Mouse (Mus musculus) MEL (cell line): ENCODE data around the gene Ppfibp2. TPM values are rescaled to one million over a fixed set of nuclear protein-coding genes. Genes with fewer than 3 reads are reported as not detected.

ENCODE experiments used
- DNase-seq: peaks from one replicate; pipeline ENCODE4 v3.0.0; 2011; ENCODE audit warnings: low read depth, low spot score
- H3K27ac ChIP-seq: 2 replicates; pipeline ENCODE4 v1.5.1; 2012; ENCODE audit warnings: low read depth, mild to moderate bottlenecking, control low read depth, low read length, moderate library complexity; ENCODE audit not compliant: control insufficient read depth
- H3K27me3 ChIP-seq, 2 experiments: fragments of 150-350 bp in 1 of 2; sonication (generic) in 1 of 2; 2 replicates each; pipeline ENCODE4 v1.6.1; 2012; ENCODE audit warnings: low read length in 2 of 2, mild to moderate bottlenecking in 2 of 2, improper control_type of control experiment in 1 of 2, moderate library complexity in 1 of 2; ENCODE audit not compliant: insufficient read depth in 2 of 2, control insufficient read depth in 1 of 2
- H3K36me3 ChIP-seq, 2 experiments: 2 replicates each; pipeline ENCODE4 v1.6.1; 2012 to 2014; ENCODE audit warnings: low read length in 2 of 2, improper control_type of control experiment in 1 of 2, inconsistent platforms in 1 of 2, mild to moderate bottlenecking in 1 of 2; ENCODE audit not compliant: insufficient read depth in 2 of 2, control insufficient read depth in 1 of 2
- H3K4me1 ChIP-seq, 2 experiments: fragments of 150-350 bp in 1 of 2; sonication (generic) in 1 of 2; 2 replicates each; pipeline ENCODE4 v1.6.1; 2012; ENCODE audit warnings: low read length in 2 of 2, improper control_type of control experiment in 1 of 2, mild to moderate bottlenecking in 1 of 2; ENCODE audit not compliant: insufficient read depth in 2 of 2, control insufficient read depth in 1 of 2
- H3K4me3 ChIP-seq, 2 experiments: fragments of 150-350 bp in 1 of 2; sonication (generic) in 1 of 2; 2 replicates each; pipeline ENCODE4 v1.5.1; 2012; ENCODE audit warnings: low read depth in 2 of 2, low read length in 2 of 2, mild to moderate bottlenecking in 2 of 2, moderate library complexity in 2 of 2, control low read depth in 1 of 2, improper control_type of control experiment in 1 of 2; ENCODE audit not compliant: control insufficient read depth in 1 of 2, insufficient read depth in 1 of 2
- H3K79me2 ChIP-seq: 2 replicates; pipeline ENCODE4 v1.6.1; 2012; ENCODE audit warnings: mild to moderate bottlenecking, low read length, moderate library complexity; ENCODE audit not compliant: control insufficient read depth, poor library complexity, insufficient read depth
- H3K9ac ChIP-seq: 2 replicates; pipeline ENCODE4 v1.6.1; 2012; ENCODE audit warnings: low read depth, mild to moderate bottlenecking, control low read depth, low read length, moderate library complexity; ENCODE audit not compliant: control insufficient read depth, poor library complexity, severe bottlenecking
- H3K9me3 ChIP-seq: fragments of 150-350 bp; sonication (generic); replicated peaks from 2 replicates; pipeline ENCODE4 v1.6.1; 2012; ENCODE audit warnings: mild to moderate bottlenecking, low read length, improper control_type of control experiment, moderate library complexity; ENCODE audit not compliant: insufficient read depth
- BHLHE40 ChIP-seq: IDR thresholded peaks from 2 replicates; pipeline ENCODE4 v1.6.1; 2012; ENCODE audit warnings: low read depth, mild to moderate bottlenecking, inconsistent platforms, low read length, improper control_type of control experiment, borderline replicate concordance
- CHD1 ChIP-seq: IDR thresholded peaks from 2 replicates; pipeline ENCODE4 v1.6.1; 2012; ENCODE audit warnings: low read depth, mild to moderate bottlenecking, inconsistent platforms, low read length, improper control_type of control experiment
- CHD2 ChIP-seq: IDR thresholded peaks from 2 replicates; pipeline ENCODE4 v1.6.1; 2011; ENCODE audit warnings: low read length, improper control_type of control experiment
- E2F4 ChIP-seq: IDR thresholded peaks from 2 replicates; pipeline ENCODE4 v1.6.1; 2011; ENCODE audit warnings: low read depth, low read length, improper control_type of control experiment, borderline replicate concordance
- ELF1 ChIP-seq: IDR thresholded peaks from 2 replicates; pipeline ENCODE4 v1.6.1; 2014; ENCODE audit warnings: low read depth, mild to moderate bottlenecking, inconsistent platforms, low read length, improper control_type of control experiment, moderate library complexity
- HCFC1 ChIP-seq: IDR thresholded peaks from 2 replicates; pipeline ENCODE4 v1.6.1; 2012; ENCODE audit warnings: low read depth, mild to moderate bottlenecking, inconsistent platforms, low read length, improper control_type of control experiment, moderate library complexity
- MEF2A ChIP-seq: IDR thresholded peaks from 2 replicates; pipeline ENCODE4 v1.6.1; 2014; ENCODE audit warnings: low read depth, mild to moderate bottlenecking, inconsistent platforms, low read length, improper control_type of control experiment; ENCODE audit not compliant: poor library complexity, insufficient replicate concordance, severe bottlenecking; ENCODE audit errors: extremely low read depth
- MXI1 ChIP-seq: IDR thresholded peaks from 2 replicates; pipeline ENCODE4 v1.6.1; 2011; ENCODE audit warnings: mild to moderate bottlenecking, low read depth, low read length, improper control_type of control experiment
- MYC ChIP-seq: IDR thresholded peaks from 2 replicates; pipeline ENCODE4 v1.6.1; 2011; ENCODE audit warnings: low read depth, mild to moderate bottlenecking, low read length, improper control_type of control experiment, moderate library complexity
- NRF1 ChIP-seq: IDR thresholded peaks from 2 replicates; pipeline ENCODE4 v1.6.1; 2014; ENCODE audit warnings: low read depth, mild to moderate bottlenecking, inconsistent platforms, low read length, improper control_type of control experiment, moderate library complexity; ENCODE audit not compliant: poor library complexity, insufficient read depth, severe bottlenecking
- POLR2A ChIP-seq, 2 experiments: IDR thresholded peaks; 2 replicates each; pipeline ENCODE4 v1.6.1; 2011 to 2012; ENCODE audit warnings: low read length in 2 of 2, mild to moderate bottlenecking in 2 of 2, control low read depth in 1 of 2, improper control_type of control experiment in 1 of 2, low read depth in 1 of 2, moderate library complexity in 1 of 2; ENCODE audit not compliant: control insufficient read depth in 1 of 2, insufficient read depth in 1 of 2, poor library complexity in 1 of 2
- SMC3 ChIP-seq: IDR thresholded peaks from 2 replicates; pipeline ENCODE4 v1.6.1; 2011; ENCODE audit warnings: low read depth, low read length, improper control_type of control experiment
- TCF12 ChIP-seq: IDR thresholded peaks from 2 replicates; pipeline ENCODE4 v1.6.1; 2014; ENCODE audit warnings: low read depth, mild to moderate bottlenecking, inconsistent platforms, low read length, improper control_type of control experiment, moderate library complexity
- USF2 ChIP-seq, 2 experiments: IDR thresholded peaks; 2 replicates each; pipeline ENCODE4 v1.6.1; 2011 to 2012; ENCODE audit warnings: improper control_type of control experiment in 2 of 2, low read length in 2 of 2, borderline replicate concordance in 1 of 2, inconsistent platforms in 1 of 2, low read depth in 1 of 2, mild to moderate bottlenecking in 1 of 2; ENCODE audit not compliant: insufficient read depth in 1 of 2
- ZMIZ1 ChIP-seq: IDR thresholded peaks from 2 replicates; pipeline ENCODE4 v1.6.1; 2012; ENCODE audit warnings: low read depth, mild to moderate bottlenecking, inconsistent platforms, low read length, improper control_type of control experiment, moderate library complexity
- ZNF384 ChIP-seq: IDR thresholded peaks from 2 replicates; pipeline ENCODE4 v1.6.1; 2012; ENCODE audit warnings: low read depth, mild to moderate bottlenecking, inconsistent platforms, low read length, improper control_type of control experiment
- polyA plus RNA-seq, 2 experiments: library from polyadenylated mRNA; stranded (reverse) in 1 of 2; unstranded in 1 of 2; fragments of >175 nt in 1 of 2; fragments of >200 nt in 1 of 2; gene quantifications; 2 replicates each; pipeline versions ENCODE4 v1.2.1 to v1.2.4; 2012; ENCODE audit warnings: low replicate concordance in 2 of 2, low read depth in 1 of 2; ENCODE audit not compliant: insufficient read length in 2 of 2, insufficient read depth in 1 of 2, missing spikeins in 1 of 2
- total RNA-seq: library from RNA; depleted of rRNA; stranded (reverse); fragments of 300-350 nt; gene quantifications from 2 replicates; pipeline ENCODE4 v1.2.3, GENCODE M21; 2012

Gene Ppfibp2
- total and polyA plus RNA-seq, 3 experiments: not detected

GRCm38 (mm10) chr7:107624432-107624831, 29.4 kb downstream of the Ppfibp2 start:
- TF ChIP-seq ZMIZ1 (no peak), USF2 (IDR thresholded peaks at IDR 0.05; ENCODE audit: borderline replicate concordance in 1 of 2, insufficient read depth in 1 of 2, low read depth in 1 of 2, low read length in 2 of 2) (no peak), MYC (no peak), ZNF384 (no peak), MEF2A (no peak), E2F4 (no peak)
- H3K4me1 ChIP-seq: no peaks in the 10 kb centered on the region

GRCm38 (mm10) chr7:107625061-107625460, 30.1 kb downstream of the Ppfibp2 start, which contains the start of gene 5330417H12Rik:
Gene 5330417H12Rik, minus strand, starts transcription at chr7:107625161.
- Histone ChIP-seq H3K9me3 (no peaks in the 10 kb centered on the region), H3K79me2 (no peaks in the 10 kb centered on the region), H3K4me1 (no peaks in the 10 kb centered on the region), H3K27me3 (no peaks in the 10 kb centered on the region), H3K27ac (no peak within 1 kb of the TSS), H3K9ac (no peak within 1 kb of the TSS), H3K36me3 (no peaks in the 10 kb centered on the region), H3K4me3 (no peak within 1 kb of the TSS)
- TF ChIP-seq TCF12: no peak
- TF ChIP-seq NRF1: no peak
- no peak for TF ChIP-seq MXI1
- no peak for TF ChIP-seq POLR2A (IDR thresholded peaks at IDR 0.05; ENCODE audit: control insufficient read depth in 1 of 2, insufficient read depth in 1 of 2, low read depth in 1 of 2, low read length in 2 of 2, poor library complexity in 1 of 2)
- no peak for TF ChIP-seq HCFC1
- no peak for TF ChIP-seq CHD1
- TF ChIP-seq CHD2: no peak
- no peak for TF ChIP-seq SMC3
- DNase-seq: no peak

More at GRCm38 (mm10) chr7:107624432-107624831, 29.4 kb downstream of the Ppfibp2 start:
- Histone ChIP-seq H3K27ac (no peak overlapping the region), H3K9ac (no peak overlapping the region), H3K9me3 (no peaks in the 10 kb centered on the region), H3K36me3 (no peaks in the 10 kb centered on the region), H3K27me3 (no peaks in the 10 kb centered on the region), H3K79me2 (no peaks in the 10 kb centered on the region), H3K4me3 (no peak overlapping the region)
- DNase-seq: no peak

- H3K9me3 ChIP-seq: no peaks in the 10 kb centered on the region
- no peak overlapping the region for H3K4me3 ChIP-seq
- no peaks in the 10 kb centered on the region for H3K36me3 ChIP-seq
- TF ChIP-seq BHLHE40: no peak
- no peak for TF ChIP-seq MYC
- TF ChIP-seq ELF1: no peak
- H3K4me1 ChIP-seq: no peaks in the 10 kb centered on the region
- DNase-seq: no peak
- H3K27ac ChIP-seq: no peak overlapping the region
- no peak overlapping the region for H3K9ac ChIP-seq
- no peaks in the 10 kb centered on the region for H3K79me2 ChIP-seq
- H3K27me3 ChIP-seq: no peaks in the 10 kb centered on the region
Measured at GRCm38 (mm10) chr7:107625781-107626180, 30.8 kb downstream of the Ppfibp2 start.
